Mouse (Mus musculus): ENCODE measurements around the gene Slc41a3.

DNA sequence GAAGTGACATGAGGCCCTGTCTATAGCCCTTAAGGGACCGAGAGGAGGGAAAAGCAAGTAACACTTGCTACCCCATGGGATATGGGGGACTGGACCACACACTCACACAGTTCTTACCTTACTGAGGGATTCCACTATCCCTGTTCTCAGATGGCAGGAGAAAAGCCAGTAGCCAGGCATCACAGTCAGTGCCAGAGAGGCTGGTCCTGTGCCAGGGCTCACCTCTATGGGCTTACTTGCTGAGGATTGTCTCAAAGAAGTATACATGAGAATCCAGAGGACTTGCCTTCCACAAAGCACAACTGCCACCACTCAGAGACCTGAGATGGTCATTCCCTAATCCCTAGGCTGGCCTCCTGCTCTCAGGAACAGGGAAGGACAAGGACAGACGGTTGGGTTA, 87.9 kb downstream of the Slc41a3 start:
- TF ChIP-seq EP300 (optimal IDR thresholded peaks at IDR 0.05) (no peak), CTCF (IDR thresholded peaks at IDR 0.05; ENCODE audit: low read depth) (no peak)

All from stomach, postnatal 0 days (tissue).